Mouse (Mus musculus) gastrocnemius, adult 8-10 months (tissue): Measurements from ENCODE around the gene Epha2. TPM values are rescaled to one million over a fixed set of nuclear protein-coding genes. Genes with fewer than 3 reads are reported as not detected.

Source experiments
- DNase-seq, 2 experiments: peaks; one replicate each; pipeline ENCODE4 v3.0.0; 2022; ENCODE audit warnings: low spot score in 2 of 2
- total RNA-seq, 4 experiments: library from RNA; stranded (reverse); gene quantifications; 2 replicates each; pipeline ENCODE4 v1.2.4; 2022

Gene Epha2
- total RNA-seq, 4 experiments from 2014 or later, result 0.85 to 2.0 (median 1.8) TPM

GRCm38 (mm10) chr4:141303402-141304222, 2.6 kb downstream of the Epha2 start:
- no peak for DNase-seq

GRCm38 (mm10) chr4:141304223-141304611, 3.2 kb downstream of the Epha2 start:
- DNase-seq, result no peak

GRCm38 (mm10) chr4:141306057-141306456, 5.0 kb downstream of the Epha2 start:
- no peak for DNase-seq

- no peak for DNase-seq
Measured at GRCm38 (mm10) chr4:141308381-141308780, 7.3 kb downstream of the Epha2 start.

- no peak for DNase-seq
Measured at GRCm38 (mm10) chr4:141308857-141309772, 8.1 kb downstream of the Epha2 start.

GRCm38 (mm10) chr4:141309773-141310145, 8.7 kb downstream of the Epha2 start:
- no peak for DNase-seq

- no peak for DNase-seq
Measured at GRCm38 (mm10) chr4:141310191-141310606, 9.2 kb downstream of the Epha2 start.

- DNase-seq, result no peak
Measured at GRCm38 (mm10) chr4:141311078-141311477, 10.0 kb downstream of the Epha2 start.

GRCm38 (mm10) chr4:141311506-141311905, 10.5 kb downstream of the Epha2 start:
- DNase-seq, result no peak

GRCm38 (mm10) chr4:141311908-141312307, 10.9 kb downstream of the Epha2 start:
- DNase-seq, result no peak

GRCm38 (mm10) chr4:141312513-141313131, 11.6 kb downstream of the Epha2 start:
- no peak for DNase-seq

GRCm38 (mm10) chr4:141313481-141313880, 12.4 kb downstream of the Epha2 start:
- no peak for DNase-seq

GRCm38 (mm10) chr4:141313924-141314323, 12.9 kb downstream of the Epha2 start:
- no peak for DNase-seq

- DNase-seq, result no peak
Measured at GRCm38 (mm10) chr4:141314745-141315144, 13.7 kb downstream of the Epha2 start.

GRCm38 (mm10) chr4:141316023-141316422, 15.0 kb downstream of the Epha2 start:
- DNase-seq, result no peak

- no peak for DNase-seq
Measured at GRCm38 (mm10) chr4:141316498-141317180, 15.6 kb downstream of the Epha2 start.

- no peak for DNase-seq
Measured at GRCm38 (mm10) chr4:141317914-141318313, 16.9 kb downstream of the Epha2 start.

GRCm38 (mm10) chr4:141322526-141322925, 21.5 kb downstream of the Epha2 start:
- DNase-seq, result no peak

GRCm38 (mm10) chr4:141324771-141325191, 23.7 kb downstream of the Epha2 start:
- peak in 1 of 2 experiments; percentile 38 for DNase-seq

GRCm38 (mm10) chr4:141325636-141326035, 24.6 kb downstream of the Epha2 start:
- DNase-seq, result no peak

GRCm38 (mm10) chr4:141327075-141327474, 26.0 kb downstream of the Epha2 start:
- no peak for DNase-seq
